Mouse (Mus musculus) R1 (cell line): ENCODE measurements around the gene Gm11437.

Source experiments
- DNase-seq: peaks from one replicate; pipeline ENCODE4 v3.0.0-alpha.2; 2018; ENCODE audit warnings: low read depth, low spot score

The Gm11437 gene

DNA sequence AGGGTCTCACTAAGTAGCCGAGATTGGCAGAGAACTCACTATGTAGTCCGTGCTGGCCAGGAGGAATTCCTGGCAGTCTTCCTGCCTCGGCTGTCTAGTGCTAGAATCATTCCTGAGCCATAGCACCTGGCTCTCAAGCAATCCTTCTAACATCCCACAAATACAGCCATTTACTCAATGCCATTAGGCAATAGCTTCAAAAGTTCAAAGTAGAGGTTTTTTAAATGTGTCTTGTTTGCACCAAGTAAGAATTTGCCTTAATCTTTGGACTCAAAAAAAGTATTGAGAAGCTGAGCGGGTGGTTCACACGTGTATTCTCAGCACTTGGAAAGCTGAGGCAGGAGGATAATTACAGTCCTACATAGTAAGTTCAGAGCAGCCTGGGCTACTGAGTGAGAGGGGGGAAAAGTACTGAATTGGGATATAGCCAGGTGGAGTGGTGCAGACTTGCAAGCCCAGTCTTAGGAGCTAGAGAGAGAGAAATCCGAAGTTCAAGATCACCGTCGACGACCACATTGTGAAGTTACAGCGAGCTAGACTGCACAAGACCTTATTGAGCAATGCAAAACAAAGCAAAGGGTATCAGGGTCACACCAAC, 22.0 kb downstream of the Gm11437 start:
- DNase-seq: no peak

- DNase-seq: peak; percentile 78
Observed at GRCm38 (mm10) chr11:84141752-84142151, 25.5 kb downstream of the Gm11437 start.

DNA sequence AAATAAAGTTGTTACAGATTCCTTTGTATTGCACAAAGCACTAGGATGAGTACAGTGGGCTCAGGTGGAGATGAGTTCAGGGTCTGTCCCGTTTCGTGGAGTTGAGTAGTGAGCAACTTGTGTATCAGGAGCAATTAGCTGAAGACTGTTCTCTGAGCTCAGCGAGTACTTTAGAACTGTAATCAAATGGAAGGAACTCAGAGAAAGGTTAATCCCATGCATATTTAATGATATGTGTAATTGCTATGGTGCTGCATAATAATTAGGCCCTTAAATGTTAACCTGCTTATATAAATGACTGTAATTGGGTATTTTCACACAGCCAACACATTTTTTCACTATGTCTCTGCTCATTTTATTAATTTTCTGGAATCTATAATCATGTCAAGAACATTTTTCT, 30.8 kb downstream of the Gm11437 start:
- no peak for DNase-seq

DNA sequence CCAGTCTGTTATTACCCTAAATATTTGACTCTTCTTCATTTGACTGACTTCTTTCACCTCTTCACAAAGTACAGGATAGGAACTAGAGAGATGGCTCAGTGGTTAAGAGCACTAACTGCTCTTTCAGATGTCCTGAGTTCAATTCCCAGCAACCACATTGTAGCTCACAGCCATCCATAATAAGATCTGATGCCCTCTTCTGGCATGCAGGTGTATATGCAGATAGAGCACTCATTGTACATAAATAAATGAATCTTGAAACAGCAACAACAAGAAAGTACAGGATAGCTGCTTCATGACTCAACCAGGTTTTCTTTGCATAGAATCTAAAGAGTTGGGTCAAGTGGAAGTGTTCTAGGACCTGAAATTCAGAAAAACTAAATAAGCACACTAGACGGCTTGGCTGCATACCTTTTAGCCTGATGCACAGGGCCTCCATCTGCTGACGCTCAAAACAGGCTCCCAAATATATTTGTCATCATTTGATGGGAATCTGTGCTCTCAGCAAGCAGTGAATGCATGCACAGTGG, 32.9 kb downstream of the Gm11437 start:
- peak; percentile 39 for DNase-seq

DNA sequence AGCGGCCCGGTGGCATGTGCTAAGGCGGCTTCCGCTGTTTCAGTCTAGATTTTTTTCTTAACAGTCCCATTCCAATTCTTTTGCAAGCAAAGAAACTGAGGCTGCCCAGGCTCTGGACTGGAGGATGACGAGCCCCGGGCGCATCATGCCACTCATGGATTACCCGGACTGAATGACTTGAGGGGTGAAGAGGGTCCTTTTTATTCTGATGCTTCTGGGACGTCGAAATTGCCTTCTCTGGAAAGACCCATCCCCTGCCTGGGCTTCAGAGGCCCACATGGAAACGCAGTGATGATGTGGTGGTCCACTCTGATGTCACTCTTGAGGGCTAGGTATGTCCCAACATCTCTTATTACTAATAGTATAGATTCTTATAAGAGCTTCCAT, 37.5 kb downstream of the Gm11437 start:
- no peak for DNase-seq

- DNase-seq: peak; percentile 84
Observed at GRCm38 (mm10) chr11:84128943-84129798, 38.1 kb downstream of the Gm11437 start, which contains the start of the genes Tada2a and Acaca. Tada2a (minus strand) TSS chr11:84129600. Acaca (plus strand) TSS chr11:84129672.

DNA sequence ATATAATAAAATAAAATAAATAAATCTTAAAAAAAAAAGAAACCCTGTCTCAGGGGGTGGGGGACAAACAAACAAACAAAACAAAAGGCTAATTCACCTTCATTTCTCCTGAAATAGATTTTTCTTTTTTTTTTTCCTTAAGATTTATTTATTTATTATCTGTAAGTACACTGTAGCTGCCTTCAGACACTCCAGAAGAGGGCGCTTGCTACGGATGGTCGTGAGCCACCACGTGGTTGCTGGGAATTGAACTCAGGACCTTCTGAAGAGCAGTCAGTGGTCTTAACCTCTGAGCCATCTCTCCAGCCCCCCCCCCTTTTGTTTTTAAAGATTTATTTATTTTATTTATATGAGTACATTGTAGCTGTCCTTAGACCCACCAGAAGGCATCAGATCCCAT, 39.3 kb downstream of the Gm11437 start:
- DNase-seq: peak; percentile 53

DNA sequence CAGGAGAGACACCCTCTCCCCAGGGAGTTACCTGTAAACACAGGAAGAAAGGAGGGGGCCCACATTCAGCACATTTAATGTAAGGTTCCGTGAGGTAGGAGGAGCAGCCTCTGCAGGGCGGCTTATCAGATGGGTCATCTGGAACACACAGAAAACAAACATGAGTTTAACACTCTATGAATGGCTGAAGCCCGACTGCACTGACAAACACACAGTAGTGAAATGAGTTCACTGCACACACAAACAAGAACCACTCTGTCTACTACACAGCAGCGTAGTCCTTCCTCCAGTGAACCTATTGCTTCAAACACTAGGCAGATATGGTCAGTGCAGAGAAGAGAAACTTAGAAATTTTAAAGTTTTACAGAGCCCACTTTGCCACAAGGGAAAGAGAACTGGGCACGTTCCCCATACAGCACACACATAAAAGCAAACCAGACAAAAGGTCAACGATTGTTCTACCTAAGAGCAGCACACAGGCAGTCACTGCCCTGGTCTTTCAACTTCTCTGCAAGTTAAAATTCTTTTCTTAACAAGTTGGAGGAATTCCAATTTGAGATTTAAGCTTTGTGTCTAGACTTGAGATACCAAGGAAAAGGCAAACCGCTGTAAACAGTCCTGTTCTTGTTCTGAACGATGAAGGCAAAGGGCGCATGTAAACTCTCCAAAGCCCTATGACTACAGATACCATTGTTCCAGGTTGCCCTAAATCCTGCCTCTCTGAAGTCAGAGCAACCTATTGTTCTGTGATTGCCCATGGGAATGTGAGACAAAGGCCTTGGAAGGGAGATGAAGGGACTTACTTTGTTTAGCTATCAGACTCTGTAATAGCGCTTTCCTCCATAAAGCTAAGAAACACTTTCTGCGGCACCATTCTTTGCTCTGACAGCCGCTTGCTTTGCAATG, 46.0 kb downstream of the Gm11437 start:
- DNase-seq: peak; percentile 69

DNA sequence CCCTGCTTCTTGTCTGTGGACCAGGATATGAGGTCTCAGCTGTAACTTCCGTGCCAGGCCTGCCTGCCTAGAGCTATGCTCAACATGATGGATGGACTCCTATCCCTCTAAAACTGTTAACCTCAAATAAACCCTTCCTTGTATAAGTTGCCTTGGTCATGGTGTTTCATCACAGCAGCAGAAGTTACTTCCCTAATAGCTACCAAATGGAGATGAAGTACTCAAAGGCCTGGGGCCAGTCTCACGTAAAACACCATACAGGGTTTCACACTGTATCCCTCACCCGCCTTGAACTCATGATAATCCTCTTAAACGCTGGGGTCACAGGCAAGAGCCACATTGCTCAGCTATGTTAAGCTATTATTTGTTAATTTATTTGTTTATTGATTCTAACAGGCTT, 49.8 kb downstream of the Gm11437 start:
- DNase-seq: no peak

DNA sequence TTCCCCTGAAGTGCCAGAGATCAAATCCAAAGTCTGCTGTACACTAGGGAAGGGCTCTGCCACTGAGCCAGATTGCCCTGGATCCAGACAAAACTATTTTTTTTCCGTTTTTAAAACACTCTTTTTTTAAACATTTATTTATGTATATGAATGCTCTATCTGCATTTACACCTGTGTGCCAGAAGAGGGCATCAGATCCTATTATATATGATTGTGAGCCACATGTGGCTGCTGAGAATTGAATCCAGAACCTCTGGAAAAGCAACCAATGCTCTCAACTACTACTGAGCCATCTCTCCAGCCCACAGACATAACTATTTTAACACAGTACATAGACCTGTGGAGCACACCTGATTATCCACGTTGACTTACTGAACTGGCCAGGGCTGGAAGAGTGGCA, 51.1 kb downstream of the Gm11437 start:
- DNase-seq: no peak

DNA sequence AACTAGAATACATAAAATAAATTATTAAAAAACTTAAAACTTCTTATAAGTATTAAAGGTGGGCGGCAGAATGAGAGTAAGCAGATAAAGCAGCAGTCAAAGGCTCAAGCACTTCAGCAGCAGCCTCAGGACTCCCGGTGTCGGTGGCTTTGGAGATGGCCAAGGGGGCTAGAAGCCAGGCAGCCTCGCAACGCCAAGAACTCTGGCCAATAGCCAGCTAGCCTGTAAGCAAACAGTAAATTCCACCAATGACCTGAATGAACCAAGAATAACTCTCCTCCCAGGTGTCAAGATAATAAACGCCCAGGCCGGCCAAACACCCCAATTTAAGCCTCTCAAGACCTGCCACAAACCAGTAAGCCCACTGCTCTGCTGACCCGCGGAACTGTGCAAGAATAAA, 51.6 kb downstream of the Gm11437 start:
- no peak for DNase-seq

GRCm38 (mm10) chr11:84113623-84114022, 53.7 kb downstream of the Gm11437 start:
- no peak for DNase-seq

GRCm38 (mm10) chr11:84107137-84107536, 60.1 kb downstream of the Gm11437 start:
- DNase-seq: peak; percentile 60

DNA sequence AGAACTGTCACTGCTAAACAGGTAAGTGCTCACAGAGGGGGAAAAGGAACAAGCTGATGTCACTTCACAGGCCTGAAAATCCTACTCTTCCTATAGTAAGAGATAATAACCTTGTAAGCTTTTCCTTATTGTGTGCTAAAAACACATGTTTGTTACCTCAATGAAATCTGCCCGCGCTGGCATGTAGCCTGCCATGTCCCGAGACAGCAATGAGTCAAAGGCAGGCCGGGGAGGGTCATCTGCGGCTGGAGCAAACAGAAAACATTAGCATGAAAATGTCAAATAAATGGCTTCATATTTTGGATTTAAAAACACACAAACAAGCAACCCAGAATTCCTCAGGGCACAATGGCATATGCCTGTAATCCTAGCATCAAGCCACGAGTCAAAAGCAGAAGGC, 63.2 kb downstream of the Gm11437 start:
- no peak for DNase-seq

- DNase-seq: no peak
Observed at GRCm38 (mm10) chr11:84101182-84101581, 66.1 kb downstream of the Gm11437 start.
